In the genomic region with DNA sequence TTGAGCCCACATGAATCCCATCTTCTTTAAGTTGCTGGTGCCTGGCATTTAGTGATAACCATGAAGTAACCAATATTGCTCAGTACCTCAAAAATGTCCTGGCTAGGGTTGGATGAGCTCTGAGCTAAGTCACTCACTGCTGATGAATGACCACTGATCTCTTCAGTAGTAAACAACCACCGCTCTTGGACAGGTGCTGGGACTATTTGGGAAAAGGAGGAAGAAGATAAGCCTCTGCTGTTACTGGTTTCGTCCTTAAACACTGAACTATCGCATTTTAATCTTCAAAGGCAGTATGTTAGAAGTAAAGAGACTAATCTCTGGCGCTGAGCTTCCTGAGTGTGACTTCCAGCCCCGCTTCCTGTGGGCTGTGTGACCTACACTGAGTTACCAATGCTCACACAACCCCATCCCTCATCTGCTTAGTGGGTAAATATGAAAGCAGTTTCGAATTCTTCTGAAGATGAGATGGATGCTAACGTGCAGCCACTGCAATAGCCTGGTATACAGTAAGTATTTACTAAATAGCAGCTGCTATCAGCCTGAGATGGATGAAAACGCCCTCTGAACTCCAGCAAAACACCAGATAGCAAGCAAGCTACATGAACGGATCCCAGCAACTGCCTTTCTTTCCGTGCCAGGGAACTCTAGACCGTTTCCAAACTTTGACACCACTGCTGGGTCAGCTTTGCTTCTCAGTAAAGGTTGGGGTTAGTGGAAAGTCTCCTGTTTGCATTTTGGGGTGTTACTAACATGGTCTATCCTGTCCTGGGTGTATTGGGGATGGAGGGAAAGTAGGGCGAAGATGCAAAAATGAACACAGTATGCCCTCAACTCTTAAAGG, we compare ENCODE assay signal across 15 mouse cellular contexts. TPM values are rescaled to one million over a fixed set of nuclear protein-coding genes. Genes with fewer than 3 reads are reported as not detected.
A peak's percentile ranks its signal among the peaks of the same experiment; 100 is the strongest.
DNase-seq lines count a peak whose midpoint lies in the region; ATAC-seq and TF ChIP-seq lines count a peak whose summit lies in the region.
"Had no signal": no experiment of that assay in that cellular context is flagged by ENCODE, and none has a peak within 500 bp of the region (broad histone marks: within the 10 kb centered on the region; RNA-seq: fewer than 3 reads in every experiment).

No protein-coding gene starts in this region.

- no peak for TF ChIP-seq CTCF in gastrocnemius, adult 2 months (IDR thresholded peaks at IDR 0.05)
- no peak for TF ChIP-seq CTCF in heart, postnatal 0 days (IDR thresholded peaks at IDR 0.05; ENCODE audit: low read depth)

- H3K9me3 ChIP-seq in heart, postnatal 0 days (replicated peaks; ENCODE audit: control insufficient read depth, low read length) = 0 out of 2 replicates have a peak, but pooled peaks cover 3% of the 10 kb centered on the region

- peak; percentile 22 for DNase-seq in gastrocnemius, adult 2 months
- DNase-seq in gastrocnemius, postnatal 25 days = no peak
- peak; percentile 84 for DNase-seq in 416B (ENCODE audit: low read depth)
- DNase-seq in heart, postnatal 0 days (ENCODE audit: low spot score) = no peak
- DNase-seq in adrenal gland, adult 8-10 months = no peak
- DNase-seq in yolk sac, embryonic 10.5 days (ENCODE audit: low spot score) = no peak
- DNase-seq in adrenal gland, postnatal 10 days = no peak
- DNase-seq: kidney, postnatal 36 days; right cerebral cortex, postnatal 25 days had no signal

- ATAC-seq in heart, postnatal 0 days (ENCODE audit: insufficient read depth, low read depth) = no peak
- peak; percentile 16 for ATAC-seq in megakaryocyte progenitor cell, adult 5-6 weeks (replicated peaks; ENCODE audit: poor library complexity)

- no peaks in the 10 kb centered on the region for H3K36me3 ChIP-seq in heart, postnatal 0 days (replicated peaks; ENCODE audit: control insufficient read depth, insufficient read depth, low read length)

- no peaks in the 10 kb centered on the region for H3K27me3 ChIP-seq in heart, postnatal 0 days (ENCODE audit: control insufficient read depth, insufficient read depth, low read length)

- H3K27ac ChIP-seq in gastrocnemius, adult 2 months = peak overlapping the region; percentile 31
- peak overlapping the region; percentile 70; the same call in 1 of the 2 replicates for H3K27ac ChIP-seq in heart, postnatal 0 days (ENCODE audit: low read depth)
- H3K27ac ChIP-seq: hindbrain, embryonic 14.5 days had no signal

- no peak overlapping the region for H3K4me3 ChIP-seq in gastrocnemius, adult 2 months
- H3K4me3 ChIP-seq in heart, postnatal 0 days (ENCODE audit: low read depth, low read length) = no peak overlapping the region
- H3K4me3 ChIP-seq: erythroblast, embryonic 14.5 days had no signal

- H3K4me2 ChIP-seq in heart, postnatal 0 days (ENCODE audit: low read depth, low read length) = no peak overlapping the region
- H3K4me2 ChIP-seq: hindbrain, embryonic 14.5 days had no signal

- H3K4me1 ChIP-seq in heart, postnatal 0 days (ENCODE audit: control insufficient read depth, insufficient read depth) = peaks cover 5% of the 10 kb centered on the region; the same call in 1 of the 2 replicates

- H3K9ac ChIP-seq in heart, postnatal 0 days (replicated peaks; ENCODE audit: low read depth, low read length) = no peak overlapping the region
- H3K9ac ChIP-seq: hindbrain, embryonic 14.5 days had no signal

- TF ChIP-seq EP300 in heart, postnatal 0 days (IDR thresholded peaks at IDR 0.05; ENCODE audit: low read depth) = no peak

- intact Hi-C loops in gastrocnemius, adult 2 months (cut with DNase I) = no loop called here

- 58% methylated on average over 12 of the region's 12 CpGs for WGBS in heart, postnatal 0 days

RNA-seq across cellular contexts. Expression of a gene that starts 44.4 kb away (rescaled TPM):
- not detected for total RNA-seq in gastrocnemius, adult 2 months (2021)
- total RNA-seq in gastrocnemius, postnatal 25 days (2021) = not detected
- not detected in 2 replicates for total RNA-seq in heart, postnatal 0 days (2014; rRNA removed; ENCODE audit: low replicate concordance)
- not detected in 2 replicates for polyA plus RNA-seq in heart, postnatal 0 days (2015; fragmentation: Nextera tagmentation; extraction: Ambion mirVana)
- total RNA-seq in megakaryocyte progenitor cell, adult 5-6 weeks (2015) = not detected in 2 replicates
- total RNA-seq in megakaryocyte progenitor cell, adult 5-6 weeks (2017) = not detected in 2 replicates
- total RNA-seq in adrenal gland, adult 8-10 months (2022) = not detected
- total RNA-seq in adrenal gland, postnatal 10 days (2021) = not detected
- total RNA-seq: gastrocnemius, adult 8-10 months; left cerebral cortex, postnatal 10 days had no signal
- polyA plus RNA-seq: erythroblast, embryonic 14.5 days; hindbrain, embryonic 14.5 days; neural tube, embryonic 14.5 days had no signal

Comparison
In these comparisons a context has a peak if more than half of its experiments do, and no peak if none do; other contexts are left out.
1. DNase-seq: peak in gastrocnemius, adult 2 months (single experiment) and 416B (single experiment); none in gastrocnemius, postnatal 25 days (single experiment), heart, postnatal 0 days (single experiment), adrenal gland, adult 8-10 months (single experiment), yolk sac, embryonic 10.5 days (single experiment) and adrenal gland, postnatal 10 days (single experiment).